Mouse (Mus musculus) lung, postnatal 0 days (tissue): ENCODE data around the gene Hnf4a.

Source experiments
- CTCF ChIP-seq: IDR thresholded peaks from 2 replicates; pipeline ENCODE4 v1.5.1; 2016; ENCODE audit warnings: antibody characterized with exemption, mild to moderate bottlenecking
- EP300 ChIP-seq: IDR thresholded peaks from 2 replicates; pipeline ENCODE4 v1.6.1; 2016; ENCODE audit warnings: antibody characterized with exemption, mild to moderate bottlenecking, control low read depth

DNA sequence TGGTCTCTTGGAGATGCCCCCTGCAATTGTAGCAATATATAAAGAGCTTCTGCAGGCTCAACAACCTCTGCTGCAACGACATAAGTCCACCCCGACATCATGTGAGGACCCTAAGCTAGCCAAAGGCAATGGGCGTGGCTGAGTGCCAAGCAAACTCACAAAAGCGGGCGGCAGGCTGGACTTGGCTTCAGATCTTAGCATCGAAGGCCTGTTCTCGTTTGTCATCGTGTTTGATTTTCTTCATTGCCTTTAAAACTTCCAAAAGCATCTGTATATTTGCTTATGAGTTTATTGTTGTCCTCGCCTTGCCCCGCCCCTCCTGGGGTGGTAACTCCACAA, 77.4 kb downstream of the Hnf4a start:
- TF ChIP-seq CTCF (no peak), EP300 (no peak)
